Mouse (Mus musculus): ENCODE data around the gene Gm6217. TPM values are rescaled to one million over a fixed set of nuclear protein-coding genes. Genes with fewer than 3 reads are reported as not detected.
"Not testable (repeated sequence)": the region's sequence is repeated elsewhere in the genome, so short reads cannot be mapped to it uniquely, and the experiment has no call there.

Gene Gm6217
- not detected for total RNA-seq (2022)

DNA sequence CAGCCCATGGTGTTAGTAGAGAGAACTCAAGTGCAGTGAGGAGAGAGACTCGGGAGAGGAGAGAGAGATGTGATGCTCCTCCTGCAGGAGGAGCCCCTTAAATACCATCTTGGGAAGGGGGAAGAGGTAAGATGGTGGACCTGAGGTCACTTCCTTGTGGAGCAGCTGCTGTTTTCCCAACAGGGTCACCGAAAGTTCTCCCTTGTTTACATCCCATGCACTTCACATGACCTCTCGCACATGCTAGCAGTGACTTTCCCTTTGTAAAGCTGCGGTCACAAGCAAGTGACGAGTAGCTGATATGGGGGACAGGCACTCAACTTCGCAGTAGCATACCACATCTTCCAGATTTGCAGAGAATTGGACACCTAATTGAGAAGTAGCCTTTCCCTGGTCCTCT, at the start of gene Gm6217:
Gene Gm6217 (minus strand): TSS at position 74 of the 400 bp plus-strand sequence.
- not testable (repeated sequence) for DNase-seq

DNA sequence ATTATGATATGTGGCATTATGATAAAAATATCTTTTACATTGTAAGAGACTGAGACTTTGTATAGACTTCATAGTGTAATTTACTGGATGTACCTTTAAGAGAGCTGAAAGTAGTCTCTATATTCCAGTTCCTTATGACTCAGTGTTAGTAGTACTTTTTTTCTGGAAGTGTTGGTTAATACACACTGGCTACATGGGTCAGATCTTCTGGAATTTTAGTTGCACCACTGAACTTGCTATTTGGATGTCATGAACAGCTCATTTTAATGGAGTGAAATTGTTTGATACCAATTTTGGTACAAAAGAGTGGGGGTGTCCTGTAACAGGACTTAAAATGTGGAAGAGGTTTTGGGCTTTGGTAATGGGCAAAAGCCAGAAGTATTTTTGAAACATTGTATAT, 46.6 kb upstream of the Gm6217 start:
- DNase-seq, result no peak

DNA sequence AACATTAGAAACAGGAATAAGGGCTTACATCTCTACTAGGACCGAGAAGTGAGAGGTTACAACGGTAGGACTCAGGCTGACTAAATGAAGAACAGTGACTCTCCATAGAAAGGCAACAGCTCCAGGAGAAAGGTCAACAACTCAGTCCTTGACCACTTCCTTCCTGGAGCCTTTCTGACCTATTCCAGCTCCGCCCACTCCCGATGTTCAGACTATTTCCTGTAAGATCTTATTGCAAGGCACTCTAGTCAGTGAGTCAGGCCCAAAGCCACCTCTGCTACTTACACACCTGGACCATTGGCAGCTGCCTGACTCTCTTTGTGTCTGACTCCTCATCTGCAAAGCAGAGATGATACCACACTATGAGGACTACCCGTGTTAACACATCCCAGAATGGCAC, 44.6 kb upstream of the Gm6217 start:
- no peak for DNase-seq

DNA sequence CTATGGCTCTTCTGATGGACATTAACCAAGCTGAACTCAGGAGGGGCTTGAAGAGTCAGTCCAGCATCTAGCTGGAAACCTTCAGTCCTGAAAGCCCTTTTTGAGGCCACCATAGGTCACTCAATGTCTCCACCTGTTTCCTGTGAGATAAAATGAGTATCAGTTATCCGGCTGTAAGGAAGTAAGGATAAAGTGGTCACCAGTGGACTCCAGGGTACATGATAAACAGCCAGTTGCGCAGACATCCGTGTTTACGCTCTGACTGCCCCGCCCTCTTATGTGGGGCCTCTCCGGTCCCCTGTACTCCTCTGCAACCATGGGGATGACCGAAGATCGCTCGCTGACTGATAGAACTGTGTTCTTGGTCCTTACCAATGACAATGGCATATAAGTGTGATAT, 43.1 kb upstream of the Gm6217 start:
- DNase-seq, result no peak

DNA sequence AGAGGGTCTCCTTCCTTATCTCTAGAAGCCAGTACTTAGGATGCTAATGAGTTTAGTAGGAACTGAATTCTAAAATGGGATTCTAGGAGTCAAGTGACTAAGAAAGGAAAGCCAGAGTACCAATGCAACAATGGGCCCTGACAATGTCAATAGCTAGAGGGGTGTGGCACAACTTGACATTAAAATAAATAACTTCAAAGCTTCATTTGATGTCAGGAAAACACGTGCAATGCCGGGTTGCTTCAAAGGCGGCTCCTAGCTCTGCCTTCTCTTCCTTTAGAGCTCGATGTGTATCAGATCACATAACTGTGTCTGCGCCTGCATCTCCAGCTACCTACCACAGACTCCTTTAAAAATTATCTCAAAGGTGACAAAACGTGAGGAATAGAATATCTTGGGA, 42.7 kb upstream of the Gm6217 start:
- no peak for DNase-seq

DNA sequence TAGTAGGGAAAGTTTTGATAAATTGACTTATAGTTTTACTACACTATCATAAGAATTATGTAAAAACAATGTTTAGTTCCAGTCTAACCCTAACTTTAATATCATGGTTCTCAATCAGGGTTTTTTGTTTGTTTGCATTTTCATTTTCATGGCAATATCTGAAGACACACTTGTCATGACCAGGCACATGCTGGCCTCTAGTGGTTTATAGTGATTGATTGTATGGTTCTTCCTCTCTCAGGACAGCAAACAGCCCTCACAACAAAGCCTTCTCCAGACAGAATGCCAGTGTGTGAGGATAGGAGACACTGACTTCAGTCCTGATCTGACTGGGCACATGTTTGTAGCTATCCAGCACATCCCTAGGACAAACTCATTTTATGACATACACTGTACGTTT, 42.0 kb upstream of the Gm6217 start:
- no peak for DNase-seq

DNA sequence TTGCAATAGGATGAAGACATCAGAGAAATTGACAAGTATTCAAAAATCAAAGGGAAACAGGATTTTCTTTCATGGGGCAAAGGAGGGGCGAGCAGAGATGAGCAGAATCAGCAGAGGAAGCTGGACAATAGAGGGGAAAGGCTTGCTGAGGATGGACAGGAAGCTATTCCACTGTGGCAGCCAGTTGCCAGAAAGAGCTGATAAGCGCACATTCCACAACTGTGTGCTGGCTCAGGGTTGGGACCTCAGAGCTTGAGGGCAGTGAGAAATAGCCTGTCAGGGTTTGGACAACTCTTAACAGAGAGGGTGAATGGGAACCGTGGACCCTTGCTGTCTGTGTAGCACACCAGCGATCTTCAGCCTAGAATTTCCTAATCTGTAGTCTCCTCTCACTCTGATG, 40.8 kb upstream of the Gm6217 start:
- peak; percentile 38 for DNase-seq

DNA sequence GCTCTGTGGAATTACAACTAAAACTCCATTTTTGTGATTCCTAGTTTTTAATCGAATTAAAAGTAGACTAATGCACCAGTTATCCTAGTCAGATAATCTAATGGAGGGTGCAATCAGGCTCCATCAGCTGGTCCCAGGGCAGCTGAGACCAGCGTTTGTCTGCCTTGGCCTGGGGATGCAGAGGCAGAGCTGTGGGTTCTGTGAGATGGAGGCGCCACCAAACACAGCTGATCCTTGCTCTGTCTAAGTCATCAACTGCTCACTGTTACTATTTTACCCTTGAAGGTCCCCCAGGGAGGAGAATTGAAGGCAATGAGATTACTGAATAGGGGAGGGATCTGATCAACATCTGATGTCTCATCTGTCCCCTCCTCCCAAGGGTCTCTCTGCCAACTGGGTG, 35.2 kb upstream of the Gm6217 start:
- no peak for DNase-seq

DNA sequence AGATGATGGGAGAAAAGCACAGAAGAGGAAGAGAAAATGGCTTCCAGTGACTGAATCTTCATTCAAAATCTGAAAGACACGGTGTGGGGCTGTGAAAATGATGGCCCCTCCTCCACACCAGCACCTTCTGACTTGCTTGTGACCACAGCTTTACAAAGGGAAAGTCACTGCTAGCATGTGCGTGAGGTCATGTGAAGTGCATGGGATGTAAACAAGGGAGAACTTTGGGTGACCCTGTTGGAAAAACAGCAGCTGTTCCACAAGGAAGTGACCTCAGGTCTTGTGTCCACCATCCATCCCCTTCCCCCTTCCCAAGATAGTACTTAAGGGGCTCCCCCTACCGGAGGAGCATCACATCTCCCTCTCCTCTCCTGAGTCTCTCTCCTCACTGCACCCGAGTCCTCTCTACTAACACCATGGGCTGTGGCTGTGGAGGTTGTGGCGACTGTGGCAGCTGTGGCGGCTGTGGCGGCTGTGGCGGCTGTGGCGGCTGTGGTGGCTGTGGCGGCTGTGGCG, 28.7 kb upstream of the Gm6217 start, which contains the start of gene Gm47955:
Gene Gm47955 (plus strand): TSS at position 417 of the 516 bp plus-strand sequence.
- no peak for DNase-seq

DNA sequence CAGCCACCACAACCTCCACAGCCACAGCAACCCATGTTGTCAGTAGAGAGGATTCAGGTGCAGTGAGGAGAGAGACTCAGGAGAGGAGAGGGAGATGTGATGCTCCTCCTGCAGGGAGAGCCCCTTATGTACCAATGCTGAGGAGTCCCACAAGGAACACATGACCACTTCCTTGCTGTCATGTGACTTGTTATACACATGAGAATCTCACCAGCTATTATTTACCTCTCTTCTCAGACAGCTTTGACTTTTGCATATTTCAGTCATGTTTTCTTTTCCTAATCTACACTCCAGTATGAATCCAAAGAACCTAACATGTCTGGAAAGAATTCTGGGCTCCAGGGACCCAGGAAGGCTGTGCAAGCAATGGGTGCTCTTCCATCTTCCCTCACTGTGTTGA, 24.7 kb upstream of the Gm6217 start, which contains the start of gene Gm7544:
Gene Gm7544 (minus strand): TSS at position 101 of the 400 bp plus-strand sequence.
- DNase-seq, result not testable (repeated sequence)

DNA sequence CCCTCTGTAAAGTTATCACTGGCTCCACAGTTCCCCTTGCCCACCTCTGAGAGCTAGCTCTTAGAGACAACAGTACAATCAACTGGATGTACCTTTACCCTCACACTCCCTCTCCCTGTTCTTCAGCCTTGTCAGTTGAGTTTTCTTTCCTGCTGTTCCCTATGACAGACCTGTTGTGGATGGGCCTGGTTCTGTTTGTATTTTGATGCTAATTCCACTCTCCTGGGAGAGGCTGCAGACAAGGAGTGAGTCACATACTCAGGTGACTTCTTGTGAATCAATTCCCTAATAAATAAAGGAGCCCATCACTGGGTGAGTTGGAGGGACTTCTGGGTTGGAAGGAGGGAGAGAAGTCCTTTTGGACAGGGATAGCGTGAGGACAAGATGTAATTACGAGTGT, 17.4 kb upstream of the Gm6217 start:
- DNase-seq, result no peak

DNA sequence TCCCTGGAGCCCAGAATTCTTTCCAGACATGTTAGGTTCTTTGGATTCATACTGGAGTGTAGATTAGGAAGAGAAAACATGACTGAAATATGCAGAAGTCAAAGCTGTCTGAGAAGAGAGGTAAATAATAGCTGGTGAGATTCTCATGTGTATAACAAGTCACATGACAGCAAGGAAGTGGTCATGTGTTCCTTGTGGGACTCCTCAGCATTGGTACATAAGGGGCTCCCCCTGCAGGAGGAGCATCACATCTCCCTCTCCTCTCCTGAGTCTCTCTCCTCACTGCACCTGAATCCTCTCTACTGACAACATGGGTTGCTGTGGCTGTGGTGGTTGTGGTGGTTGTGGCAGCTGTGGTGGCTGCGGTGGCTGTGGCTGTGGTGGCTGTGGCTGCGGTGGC, 14.8 kb upstream of the Gm6217 start:
- not testable (repeated sequence) for DNase-seq

DNA sequence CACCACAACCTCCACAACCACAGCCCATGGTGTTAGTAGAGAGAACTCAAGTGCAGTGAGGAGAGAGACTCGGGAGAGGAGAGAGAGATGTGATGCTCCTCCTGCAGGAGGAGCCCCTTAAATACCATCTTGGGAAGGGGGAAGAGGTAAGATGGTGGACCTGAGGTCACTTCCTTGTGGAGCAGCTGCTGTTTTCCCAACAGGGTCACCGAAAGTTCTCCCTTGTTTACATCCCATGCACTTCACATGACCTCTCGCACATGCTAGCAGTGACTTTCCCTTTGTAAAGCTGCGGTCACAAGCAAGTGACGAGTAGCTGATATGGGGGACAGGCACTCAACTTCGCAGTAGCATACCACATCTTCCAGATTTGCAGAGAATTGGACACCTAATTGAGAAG, 12.1 kb upstream of the Gm6217 start, which contains the start of gene A030003K21Rik:
Gene A030003K21Rik (minus strand): TSS at position 94 of the 400 bp plus-strand sequence.
- DNase-seq, result not testable (repeated sequence)

DNA sequence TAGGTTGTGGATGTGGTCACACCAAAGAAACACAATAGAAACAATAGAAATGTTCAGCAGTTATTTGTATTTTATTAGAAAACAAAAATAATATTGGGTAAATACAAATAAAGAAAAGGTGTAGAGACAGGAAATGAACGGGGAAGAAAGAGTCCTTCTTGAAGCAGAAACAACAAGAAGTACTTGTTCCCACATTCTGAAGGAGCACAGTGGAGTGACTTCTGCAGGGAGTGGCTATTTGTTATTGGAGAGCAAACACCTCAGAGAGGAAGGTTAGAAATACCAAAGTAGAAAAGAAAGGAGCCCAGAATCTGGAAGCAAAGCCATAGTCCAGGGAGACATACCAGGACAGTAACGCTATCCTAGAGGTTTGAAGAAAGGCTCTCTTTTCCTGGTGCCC, 11.3 kb upstream of the Gm6217 start:
- DNase-seq, result not testable (repeated sequence)

DNA sequence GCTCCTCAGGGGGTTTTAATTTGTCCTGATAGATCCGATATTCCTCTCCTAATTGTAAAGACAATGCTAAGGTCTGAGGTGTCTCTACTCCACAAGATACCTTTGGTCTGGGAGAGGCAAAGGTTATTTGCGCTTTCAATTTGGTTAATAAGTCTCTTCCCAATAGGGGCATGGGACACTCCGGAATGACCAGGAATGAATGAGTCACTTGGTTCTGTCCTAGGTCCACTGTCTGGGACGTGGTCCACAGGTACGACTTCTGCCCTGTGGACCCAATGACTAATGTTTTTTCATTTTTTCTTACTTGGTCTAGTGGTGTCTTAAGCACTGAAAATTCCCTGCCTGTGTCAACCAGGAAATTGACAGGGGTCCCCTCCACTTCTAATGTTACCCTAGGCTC, 7.5 kb upstream of the Gm6217 start:
- DNase-seq, result no peak

DNA sequence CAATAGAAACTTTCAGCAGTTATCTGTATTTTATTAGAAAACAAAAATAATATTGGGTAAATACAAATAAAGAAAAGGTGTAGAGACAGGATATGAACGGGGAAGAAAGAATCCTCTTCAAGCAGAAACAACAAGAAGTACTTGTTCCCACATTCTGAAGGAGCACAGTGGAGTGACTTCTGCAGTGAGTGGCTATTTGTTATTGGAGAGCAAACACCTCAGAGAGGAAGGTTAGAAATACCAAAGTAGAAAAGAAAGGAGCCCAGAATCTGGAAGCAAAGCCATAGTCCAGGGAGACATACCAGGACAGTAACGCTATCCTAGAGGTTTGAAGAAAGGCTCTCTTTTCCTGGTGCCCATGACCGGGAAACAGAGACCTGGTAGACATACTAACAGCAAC, 641 bp downstream of the Gm6217 start:
- not testable (repeated sequence) for DNase-seq

DNA sequence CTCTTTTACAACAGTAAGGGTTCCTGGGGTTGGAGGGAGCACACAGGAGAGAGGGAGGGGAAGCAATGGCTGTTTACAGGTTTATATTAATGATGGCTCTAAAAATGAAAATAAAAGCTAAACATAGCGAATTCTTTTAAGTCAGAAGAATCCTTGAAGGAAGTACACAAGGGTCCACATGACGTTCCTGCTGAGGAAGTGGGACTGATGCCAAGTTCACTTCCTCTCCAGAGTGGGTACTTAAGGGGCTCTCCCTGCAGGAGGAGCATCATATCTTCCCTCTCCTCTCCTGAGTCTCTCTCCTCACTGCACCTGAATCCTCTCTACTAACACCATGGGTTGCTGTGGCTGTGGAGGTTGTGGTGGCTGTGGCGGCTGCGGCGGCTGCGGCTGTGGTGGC, 6.5 kb downstream of the Gm6217 start, which contains the start of gene A030014E15Rik:
Gene A030014E15Rik (plus strand): TSS at position 268 of the 400 bp plus-strand sequence.
- no peak for DNase-seq

DNA sequence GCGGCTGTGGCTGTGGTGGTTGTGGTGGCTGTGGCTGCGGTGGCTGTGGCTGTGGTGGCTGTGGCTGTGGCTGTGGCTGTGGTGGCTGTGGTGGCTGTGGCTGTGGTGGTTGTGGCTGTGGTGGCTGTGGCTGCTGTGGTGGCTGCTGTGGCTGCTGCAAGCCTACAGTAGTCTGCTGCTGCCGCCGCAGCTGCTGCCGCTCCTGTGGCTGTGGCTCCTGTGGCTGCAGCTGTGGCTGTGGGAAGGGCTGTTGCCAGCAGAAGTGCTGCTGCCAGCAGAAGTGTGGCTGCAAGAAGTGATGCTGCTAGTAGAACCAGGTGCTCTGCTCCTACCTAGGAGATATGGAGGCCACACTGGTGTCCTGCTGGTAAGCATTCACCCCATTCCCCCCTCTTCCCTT, 17.8 kb downstream of the Gm6217 start:
- not testable (repeated sequence) for DNase-seq

DNA sequence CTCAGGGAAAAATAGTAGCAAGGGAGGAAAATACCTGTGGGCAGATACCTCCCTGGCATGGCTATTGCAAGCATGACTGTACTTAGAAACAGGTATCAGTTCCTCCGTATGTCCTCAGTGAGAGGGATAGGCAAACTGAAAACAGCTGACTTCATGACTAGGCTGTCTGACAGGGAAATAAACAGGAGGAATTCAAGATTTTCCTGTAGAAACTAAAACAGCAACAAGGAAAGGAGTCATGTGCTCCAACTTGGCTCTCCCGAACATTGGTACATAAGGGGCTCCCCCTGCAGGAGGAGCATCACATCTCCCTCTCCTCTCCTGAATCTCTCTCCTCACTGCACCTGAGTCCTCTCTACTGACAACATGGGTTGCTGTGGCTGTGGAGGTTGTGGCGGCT, 18.2 kb downstream of the Gm6217 start, which contains the start of gene A030005L19Rik:
Gene A030005L19Rik (plus strand): TSS at position 301 of the 400 bp plus-strand sequence.
- no peak for DNase-seq

DNA sequence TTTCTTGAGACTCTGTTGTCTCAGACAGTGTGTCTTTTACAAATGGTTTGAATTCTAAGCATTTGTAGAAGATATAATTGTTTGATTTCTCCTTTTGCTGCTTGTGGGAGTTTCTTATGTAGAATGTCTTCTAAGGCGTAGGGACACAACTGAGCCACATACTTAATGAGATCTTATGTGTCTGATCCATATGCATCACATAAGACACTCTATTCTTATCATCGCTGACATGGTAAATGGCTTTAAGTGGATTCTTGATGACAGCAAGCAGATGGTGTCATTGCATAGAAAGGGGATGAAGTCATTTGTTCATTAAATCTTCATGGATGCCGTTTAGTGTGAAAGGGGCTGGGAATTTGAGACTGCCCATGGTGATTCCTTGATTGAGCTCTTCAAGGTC, 25.3 kb downstream of the Gm6217 start:
- DNase-seq, result no peak

DNA sequence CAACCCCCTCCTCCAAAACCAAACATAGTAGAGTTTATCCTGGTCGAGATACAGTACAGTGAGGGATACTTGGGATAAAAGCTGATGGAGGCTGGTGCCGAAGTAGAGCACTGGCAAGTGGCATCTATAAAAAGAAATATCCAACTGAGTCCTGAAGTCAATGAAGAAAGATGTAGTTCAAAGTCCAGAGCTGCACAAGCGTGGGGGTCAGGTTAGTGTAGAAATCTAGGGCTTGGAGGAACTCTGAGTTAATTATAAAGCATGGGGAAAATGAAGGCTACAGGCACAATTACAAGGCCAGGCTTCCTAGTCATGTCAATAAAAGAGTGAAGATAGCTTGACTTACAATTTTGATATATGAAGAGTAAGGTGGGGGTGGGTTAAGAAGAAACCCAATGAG, 30.0 kb downstream of the Gm6217 start:
- DNase-seq, result no peak

DNA sequence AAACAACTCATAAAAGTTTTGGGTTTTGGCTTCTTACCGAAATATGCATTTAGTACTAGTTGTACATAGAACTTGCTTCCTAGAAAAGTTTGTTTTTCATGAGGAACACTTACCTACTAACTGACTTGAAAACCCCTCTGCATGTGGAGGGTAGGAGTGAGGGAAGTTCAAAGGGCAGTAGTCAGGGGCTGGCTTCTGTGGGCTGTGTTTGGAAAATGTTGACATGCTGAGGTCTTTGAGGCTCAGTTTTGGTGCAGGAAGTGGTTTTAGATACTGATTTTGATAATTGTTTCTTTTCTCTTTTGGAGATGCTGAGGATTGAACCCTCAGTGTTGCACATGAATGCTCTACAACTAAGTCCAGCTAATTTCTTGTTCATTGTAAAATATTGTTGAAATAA, 30.6 kb downstream of the Gm6217 start:
- no peak for DNase-seq

DNA sequence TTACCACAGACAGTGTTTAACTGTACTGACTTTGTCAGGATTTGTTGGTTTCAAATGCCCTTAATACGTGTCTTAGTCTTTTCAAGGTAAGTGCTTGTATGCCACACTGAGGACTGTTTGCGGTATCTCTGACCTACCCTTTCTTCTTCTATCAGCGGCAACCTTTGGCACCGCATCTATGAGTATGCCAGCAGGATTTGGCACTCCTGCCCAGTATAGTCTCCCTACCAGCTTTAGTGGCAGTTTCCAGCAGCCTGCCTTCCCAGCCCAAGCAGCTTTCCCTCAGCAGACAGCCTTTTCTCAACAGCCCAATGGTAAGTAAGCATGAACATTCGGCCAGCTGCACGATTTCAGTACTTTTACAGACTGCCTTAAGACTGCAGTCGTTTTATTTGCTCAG, 37.9 kb downstream of the Gm6217 start:
- no peak for DNase-seq

Data from adrenal gland, adult 8-10 months (tissue).